Mouse (Mus musculus): ENCODE data around the gene Dusp5.

Gene Dusp5

DNA sequence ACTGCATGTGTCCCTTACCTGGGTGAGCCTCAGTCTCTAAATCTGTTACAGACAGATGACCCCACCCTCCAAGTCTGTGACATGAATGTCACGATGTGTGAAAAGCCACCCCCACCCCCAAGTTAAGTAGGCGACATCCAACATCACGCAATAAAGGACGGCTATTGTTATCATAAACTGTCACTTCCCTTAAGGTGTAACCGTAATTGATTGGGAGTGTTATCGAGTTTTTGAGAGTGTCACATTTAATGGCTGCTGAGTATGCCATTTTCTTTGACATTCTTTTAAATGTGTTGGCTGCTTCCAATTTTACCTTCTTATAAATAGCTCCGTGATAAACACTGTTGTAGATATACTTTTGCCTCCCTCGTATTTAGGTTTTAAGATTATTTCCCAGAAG is 9.4 kb upstream of the Dusp5 start:
- no peak for DNase-seq

DNA sequence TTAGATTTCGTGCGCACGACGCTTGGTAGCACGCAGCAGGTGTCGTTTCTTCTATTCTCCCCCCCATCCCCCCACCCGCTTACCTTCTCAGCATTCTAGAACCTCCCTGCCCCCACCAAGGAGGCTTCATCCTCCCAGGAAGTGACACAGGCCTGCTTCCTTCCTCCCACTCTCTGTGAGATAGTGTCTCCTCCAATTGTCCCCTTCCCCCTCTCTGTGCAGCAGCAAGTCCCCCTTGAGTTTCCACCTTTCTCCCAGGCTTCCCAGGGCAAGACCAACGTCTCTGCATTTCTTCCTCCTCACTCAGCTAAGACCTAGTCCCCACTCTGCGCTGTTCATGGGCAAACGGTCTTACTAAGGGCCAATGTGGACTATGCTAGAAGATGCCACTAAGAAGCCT is 8.9 kb upstream of the Dusp5 start:
- DNase-seq = no peak

DNA sequence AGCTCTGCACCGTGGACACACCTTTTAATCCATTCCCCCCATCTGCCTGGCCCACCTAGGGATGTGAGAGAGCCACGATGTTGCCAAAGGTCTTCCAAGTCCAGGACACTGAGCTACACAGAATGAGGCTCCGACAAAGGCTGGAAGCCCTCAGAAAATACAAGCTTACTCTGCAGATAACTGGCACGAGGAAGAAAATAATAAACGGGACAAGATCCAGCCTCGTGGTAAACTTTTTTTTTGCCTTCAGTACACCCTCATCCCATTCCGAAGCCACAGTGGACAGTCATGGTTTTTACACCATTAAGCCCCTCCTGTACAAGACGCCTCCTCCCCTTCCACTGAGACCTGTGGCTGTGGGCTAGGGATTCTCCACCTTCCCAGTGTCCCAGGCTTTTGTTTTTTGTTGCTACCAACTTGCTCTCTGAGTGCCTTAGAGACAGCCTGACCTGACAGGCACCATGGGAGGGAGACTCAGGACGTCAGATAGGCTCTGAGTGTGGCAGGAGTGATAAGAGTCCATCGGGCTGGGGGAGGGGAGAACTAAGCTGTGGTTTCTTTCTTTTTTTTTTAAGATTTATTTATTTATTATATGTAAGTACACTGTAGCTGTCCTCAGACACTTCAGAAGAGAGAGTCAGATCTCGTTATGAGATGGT is 7.6 kb upstream of the Dusp5 start:
- no peak for DNase-seq

DNA sequence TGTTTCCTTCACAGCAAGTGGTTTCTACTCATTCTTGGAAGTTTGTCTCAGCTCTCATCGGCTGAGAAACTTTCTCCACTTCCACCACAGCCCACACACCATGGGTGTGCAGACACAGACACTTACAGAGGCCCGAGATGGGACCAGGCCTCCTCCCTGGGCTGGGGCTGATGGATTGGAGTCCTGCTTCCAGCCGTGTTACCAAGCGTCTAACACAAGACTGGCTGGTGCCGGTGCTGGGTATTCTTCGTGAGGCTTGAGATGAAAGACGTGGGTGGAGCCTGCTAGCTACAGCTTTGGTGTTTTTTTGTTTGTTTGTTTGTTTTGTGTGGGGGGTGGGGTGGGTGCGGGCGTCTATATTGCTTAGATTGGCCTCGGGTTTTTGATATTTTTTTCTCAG is 1.4 kb upstream of the Dusp5 start:
- no peak for DNase-seq

DNA sequence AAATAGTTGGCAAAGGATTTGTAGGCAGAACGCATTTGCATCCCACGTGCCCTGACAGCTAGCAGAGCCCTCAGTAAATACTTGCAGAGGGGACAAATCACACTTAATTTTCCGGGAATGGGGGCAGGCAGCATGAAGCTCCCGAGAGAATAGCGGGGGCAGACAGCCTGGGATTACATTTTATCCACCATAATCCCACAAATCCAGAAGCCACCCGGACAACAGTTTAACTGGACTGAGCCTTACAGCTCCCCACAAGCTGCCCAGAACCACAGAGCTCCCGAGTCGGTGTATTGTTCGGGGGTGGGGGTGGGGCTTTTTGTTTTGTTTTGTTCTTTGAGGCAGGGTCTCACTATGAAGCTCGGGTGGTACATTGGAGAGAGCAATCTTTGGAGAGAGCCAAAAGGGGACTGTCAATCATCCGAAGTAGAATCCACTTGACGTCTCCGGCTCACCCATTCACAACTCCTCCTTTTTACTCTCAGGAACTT is 733 bp upstream of the Dusp5 start:
- DNase-seq = no peak

DNA sequence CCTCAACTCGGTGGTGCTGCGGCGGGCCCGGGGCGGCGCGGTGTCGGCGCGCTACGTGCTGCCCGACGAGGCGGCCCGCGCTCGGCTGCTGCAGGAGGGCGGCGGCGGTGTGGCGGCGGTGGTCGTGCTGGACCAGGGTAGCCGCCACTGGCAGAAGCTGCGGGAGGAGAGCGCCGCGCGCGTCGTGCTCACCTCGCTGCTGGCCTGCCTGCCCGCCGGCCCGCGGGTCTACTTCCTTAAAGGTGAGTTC is 471 bp downstream of the Dusp5 start:
- no peak for DNase-seq

DNA sequence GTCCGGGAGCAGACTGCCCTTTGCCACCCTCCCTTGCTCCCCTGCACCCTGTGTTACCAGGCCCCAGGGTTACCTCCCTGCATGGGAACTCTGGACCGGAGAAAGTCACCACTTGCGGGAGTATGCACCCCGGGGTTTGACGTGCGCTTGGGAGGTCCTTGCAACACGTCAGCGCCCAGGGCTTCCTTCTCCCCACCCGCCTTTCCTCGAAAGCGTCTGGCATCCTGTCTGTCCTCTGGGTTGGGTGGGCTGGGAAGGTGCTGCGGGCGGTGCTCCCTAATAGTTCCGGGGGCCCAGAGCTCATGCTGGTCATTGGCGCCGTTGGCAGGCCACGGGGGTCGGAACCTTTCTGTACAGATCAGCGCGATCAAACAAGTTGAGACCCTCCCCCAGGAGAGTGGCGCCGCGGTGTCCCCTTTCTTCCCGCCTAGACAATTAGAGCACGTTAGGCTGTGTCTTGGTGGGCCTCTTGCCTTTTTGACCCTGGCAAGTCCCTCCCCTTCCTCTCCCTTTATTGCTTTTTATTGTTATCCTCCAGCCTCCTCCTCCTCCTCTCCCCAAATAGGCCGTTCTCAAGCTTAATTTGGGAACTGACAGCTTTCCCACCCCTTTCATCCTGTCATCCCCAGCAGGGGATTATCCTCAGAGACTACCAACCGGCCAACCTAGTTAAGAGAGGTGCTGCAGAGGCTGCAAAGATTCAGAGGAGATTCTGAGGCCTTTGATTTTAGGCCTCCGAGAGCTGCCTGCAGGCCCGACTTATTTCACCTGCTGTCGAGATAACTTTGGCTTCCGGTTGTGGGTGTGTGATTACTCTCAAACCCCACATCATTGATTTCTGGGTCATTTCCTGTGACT is 1.0 kb downstream of the Dusp5 start:
- peak; percentile 53 for DNase-seq

DNA sequence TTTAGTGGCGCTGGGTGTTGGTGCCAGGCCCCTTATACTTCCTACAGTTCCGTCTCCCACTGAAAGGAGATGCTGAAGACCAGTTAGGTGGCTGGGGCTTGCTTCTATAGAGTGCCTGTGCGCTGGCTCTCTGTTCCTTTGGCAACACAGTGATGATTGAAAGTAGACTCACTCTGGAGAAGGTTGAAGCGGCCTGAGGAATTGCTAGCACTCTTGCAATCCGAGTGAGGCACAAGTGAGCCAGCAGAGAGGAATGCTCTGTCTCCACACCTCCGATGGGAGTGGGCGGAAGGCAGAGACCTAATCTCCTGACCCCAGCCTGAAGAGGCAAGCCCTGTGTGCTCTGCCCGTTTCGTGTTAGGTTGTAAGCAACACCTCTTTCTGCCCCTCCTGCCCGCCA is 2.5 kb downstream of the Dusp5 start:
- DNase-seq = no peak

DNA sequence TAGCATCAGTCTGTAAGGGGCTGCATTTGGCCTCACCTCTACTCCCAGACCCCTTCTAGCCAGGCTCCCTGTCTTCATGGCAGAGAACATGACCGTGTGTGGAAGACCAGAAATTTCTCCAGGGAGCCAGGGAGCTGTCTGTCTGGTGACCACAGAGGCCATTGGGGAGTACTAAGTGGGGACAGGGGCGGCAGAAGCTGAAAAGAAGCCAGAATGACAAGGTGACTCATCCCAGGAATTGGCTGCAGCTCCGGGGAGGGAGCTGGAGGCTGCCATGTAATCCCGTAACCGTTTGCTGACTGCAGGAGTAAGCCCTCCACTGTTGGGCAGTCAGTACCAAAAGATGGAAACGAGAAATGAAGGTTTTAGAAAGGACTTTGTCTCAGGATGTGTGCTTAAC is 3.1 kb downstream of the Dusp5 start:
- no peak for DNase-seq

DNA sequence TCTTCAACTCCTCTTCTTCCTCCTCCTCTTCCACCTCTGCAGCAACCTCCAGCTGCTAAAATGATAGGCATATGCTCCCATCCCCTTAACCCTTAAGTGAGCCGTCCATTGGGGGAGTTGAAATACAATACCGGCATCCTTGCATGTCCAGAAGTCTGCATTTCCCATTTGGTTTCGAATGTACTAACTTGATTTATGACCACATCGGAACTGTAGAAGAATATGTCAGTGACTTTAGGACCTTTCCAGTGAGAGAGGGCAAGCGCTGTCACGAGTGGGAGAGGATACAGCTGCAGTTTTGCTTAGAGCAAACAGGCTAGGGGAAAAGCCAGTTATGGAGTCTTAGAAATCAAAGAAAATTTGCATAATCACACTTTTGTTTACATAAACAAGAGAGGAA is 3.8 kb downstream of the Dusp5 start:
- peak; percentile 69 for DNase-seq

DNA sequence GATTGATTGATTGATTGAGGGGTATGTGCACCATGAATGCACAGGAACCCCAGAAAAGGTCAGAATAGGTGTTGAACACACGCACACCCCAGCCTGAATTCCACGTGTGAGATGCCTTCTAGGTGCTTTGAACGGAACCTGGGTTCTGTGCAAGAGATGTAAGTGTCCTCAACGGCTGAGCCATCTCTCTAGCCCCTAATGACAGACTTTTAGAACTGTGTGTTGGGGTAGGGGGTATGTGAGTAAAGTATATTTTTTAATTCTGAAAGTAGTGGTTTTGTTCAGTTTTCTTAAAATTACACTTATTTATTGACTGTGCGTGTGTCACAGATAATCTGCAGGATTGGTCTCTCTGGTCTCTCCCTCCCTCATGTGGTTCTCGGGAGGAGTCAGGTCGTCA is 4.3 kb downstream of the Dusp5 start:
- DNase-seq = no peak

DNA sequence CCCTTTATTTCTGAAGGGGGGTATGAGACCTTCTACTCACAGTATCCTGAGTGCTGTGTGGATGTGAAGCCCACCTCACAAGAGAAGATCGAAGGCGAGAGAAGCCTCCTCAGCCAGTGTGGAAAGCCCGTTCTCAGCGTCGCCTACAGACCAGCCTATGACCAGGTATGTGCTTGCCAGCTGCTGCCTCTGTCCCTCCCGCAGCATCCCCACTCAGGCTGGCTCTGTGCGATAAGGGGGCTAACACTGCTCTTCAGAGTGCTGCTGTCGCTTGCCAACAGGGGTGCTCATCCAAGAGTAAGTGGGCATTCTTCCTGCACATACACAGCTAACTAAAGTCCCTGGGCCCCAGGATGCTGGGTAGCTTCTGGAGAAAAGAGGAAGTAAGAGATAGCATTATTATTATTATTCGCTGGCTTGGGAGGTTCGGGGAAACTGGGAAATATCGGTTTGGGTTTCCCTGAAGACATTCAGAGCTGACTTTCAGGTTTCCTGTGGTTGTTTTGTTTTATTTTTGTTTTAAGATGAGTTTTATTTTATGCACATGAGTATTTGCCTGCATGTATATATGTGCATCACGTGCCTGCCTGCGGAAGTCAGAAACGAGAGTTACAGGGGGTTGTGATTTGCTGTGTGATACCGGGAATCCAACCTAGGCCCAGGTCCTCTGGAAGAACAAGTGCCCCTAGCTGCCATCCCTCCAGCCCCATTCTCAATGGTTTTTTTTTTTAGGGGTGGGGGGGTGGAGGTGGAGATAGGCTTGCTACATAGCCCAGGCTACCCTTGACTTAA is 5.1 kb downstream of the Dusp5 start:
- no peak for DNase-seq

DNA sequence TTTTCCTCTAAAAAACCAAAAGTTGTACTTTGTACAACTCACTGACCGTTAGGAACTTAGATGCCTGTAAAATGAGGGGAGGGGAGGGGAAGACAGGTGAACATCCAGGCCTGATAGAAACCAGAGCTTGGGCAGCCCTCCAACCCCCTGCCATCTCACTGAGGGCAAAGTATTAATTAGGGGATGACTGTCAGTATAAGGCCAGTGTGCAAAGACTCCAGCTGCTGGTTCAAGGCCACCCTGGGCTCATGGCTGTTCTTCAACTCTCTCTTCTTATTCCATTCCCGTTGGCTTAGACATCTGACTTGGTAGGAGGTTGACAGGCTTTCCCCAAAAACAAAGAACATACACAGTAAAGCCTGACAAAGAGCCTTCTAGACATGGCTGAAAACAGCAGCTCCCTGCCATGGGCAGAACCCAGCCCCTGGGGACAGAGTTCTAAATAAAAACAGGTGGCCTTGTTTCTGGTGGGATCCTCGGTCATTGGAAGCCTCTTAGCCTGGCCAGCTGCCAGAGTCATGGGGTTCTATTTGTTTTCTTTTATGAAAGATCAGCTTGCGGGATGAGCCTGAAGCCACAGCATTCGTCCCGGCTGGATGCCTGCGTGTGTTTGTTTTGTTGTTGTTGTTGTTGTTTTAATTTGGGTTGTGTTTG is 6.0 kb downstream of the Dusp5 start:
- DNase-seq = peak; percentile 50

DNA sequence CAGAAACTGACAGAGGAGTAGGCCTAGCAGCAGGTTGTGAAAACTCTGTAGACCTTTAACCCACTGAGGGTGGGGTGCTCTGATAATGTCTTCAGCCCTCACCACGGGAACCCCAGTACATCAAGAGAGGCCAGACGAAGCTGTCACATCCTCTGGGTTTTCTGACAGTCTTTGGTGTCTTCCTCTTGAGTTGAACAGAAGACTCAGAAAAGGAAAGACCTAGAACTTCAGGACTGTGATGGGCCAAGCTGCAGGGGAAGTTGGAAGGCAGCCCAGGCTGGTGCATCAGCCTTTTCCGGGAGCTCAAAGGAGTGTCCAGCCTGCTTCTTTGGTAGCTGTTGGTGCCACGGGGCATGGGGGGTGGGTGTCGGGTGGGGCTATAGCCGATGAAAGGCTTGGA is 6.5 kb downstream of the Dusp5 start:
- peak; percentile 44 for DNase-seq

DNA sequence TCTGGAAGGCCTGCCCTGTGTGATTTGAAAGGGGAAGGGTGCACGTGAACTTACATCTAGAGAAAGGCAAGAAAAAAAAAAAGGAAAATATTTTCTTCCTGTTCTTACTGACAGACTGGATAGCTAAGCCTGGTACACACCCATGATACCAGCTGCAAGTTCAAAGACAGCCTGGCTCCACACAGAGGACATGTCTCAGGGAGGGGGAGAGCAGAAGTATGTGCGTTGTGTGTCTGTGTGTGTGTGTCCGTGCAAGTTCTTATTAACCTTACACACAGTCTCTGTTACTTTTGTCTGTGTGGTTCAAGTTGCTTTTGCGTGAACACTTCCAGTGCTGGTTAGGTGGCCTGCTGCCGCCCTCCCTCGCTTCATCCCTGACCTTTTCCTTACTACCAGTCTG is 7.3 kb downstream of the Dusp5 start:
- no peak for DNase-seq

DNA sequence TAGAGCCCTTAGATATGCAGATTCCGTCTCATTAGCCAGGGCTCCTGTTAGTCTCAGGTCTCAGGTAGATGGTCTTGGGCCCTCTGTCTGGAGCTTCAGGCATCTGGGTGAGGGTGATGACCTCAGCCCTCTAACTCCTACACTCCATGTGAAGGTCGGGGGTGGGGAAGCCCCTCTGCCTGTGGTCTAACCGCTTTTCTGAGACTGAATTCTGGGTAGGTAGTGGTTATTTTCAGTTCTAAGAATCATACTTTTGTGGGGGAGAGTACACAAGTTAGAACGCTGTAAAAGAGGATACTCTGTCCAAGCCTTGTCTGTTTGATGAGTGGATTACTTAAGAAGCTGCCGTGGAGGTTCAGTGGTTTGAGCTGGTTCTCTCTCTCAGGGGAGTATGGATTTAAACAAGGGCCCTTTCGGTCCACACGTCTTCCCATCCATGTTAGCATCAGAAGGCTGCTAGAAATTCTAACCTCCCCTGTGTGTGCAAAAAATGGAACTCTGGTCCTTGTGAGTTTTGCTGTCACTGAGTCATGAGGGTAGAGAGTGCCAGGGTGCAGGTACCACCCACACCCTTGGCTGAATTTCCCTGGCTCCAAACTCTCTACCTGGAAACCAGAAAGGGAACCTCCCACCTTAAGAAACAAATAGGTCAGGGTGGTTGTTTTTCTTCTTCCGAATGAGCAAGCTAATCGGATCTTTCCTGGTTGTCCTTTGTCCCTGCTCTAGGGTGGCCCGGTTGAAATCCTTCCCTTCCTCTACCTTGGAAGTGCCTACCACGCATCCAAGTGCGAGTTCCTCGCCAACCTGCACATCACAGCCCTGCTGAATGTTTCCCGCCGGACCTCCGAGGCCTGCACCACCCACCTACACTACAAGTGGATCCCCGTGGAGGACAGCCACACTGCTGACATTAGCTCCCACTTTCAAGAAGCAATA is 8.1 kb downstream of the Dusp5 start:
- DNase-seq = no peak

DNA sequence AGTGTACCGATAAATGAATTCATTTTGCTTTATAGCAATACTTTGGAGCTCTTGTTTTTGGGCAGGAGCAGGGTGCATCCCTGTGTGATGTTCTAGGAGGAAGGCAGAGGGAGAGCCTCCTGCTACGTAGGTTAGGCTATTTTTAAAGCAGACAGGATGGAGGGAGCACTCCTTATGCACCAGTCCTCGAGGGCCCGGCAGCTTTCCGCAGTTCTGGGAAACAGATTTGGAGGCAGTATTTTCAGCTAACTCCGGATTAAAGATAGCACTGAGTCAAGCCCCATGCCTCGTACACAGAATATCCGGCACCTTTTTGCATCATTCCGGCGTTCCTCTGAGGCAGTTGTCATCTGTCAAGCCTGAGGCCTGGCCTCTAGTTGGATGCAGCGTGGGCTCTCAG is 9.1 kb downstream of the Dusp5 start:
- DNase-seq = no peak

DNA sequence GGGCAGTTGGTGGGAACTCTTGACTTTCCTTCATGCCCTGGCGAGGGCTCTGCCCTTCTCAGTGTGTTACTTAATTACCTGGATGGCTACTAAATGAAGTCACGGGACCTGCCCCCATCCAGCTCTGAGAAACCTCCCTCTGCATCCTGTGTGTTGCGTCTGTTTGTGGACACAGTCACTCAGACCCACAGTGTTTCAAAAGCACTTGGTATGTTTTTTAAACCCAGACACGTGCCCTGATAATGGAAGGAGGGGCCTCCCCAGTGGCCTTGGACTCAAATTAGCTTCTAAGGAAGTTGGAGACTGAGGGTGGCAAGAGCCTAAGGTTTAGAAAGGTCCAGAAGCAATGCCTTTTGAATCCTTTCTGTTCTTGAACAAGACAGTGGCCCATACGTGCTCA is 9.9 kb downstream of the Dusp5 start:
- peak; percentile 39 for DNase-seq

DNA sequence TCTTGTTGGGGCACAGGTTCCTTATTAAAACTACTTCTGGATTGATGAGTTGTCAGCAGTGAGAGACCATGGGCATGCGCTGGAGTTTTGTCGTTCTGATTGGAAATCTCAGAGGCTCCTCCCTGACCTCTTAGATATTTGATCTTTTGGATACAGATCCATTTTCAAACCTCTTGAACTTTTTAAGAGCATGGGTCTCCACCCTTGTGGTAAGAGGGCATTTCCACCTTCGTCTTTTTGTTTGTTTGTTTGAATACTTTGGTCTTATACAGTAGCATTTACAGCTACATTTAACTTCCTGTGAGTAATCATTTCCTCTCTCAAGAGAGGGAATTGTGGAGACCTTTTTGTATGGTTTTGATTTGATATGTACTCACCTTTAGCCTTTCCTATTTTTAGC is 10.4 kb downstream of the Dusp5 start:
- no peak for DNase-seq

DNA sequence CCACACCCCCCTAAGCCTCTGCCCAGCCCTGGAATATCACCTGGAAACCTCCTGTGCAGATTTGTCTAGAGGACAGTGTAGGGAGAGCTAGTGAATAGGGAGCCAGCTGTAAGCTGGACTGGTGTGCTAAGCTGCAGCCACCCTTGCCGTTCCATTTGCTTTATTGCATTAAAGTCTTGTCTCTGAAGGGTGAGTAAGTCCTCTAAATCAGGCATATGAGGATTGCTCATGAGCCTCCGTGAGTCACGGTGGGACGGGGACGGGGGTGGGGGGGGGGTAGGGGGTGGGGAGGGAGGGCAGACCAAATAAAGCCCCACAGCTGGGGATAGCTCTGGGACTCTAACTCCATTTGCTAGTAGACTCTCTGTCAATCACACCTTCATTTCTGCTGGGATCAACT is 14.7 kb downstream of the Dusp5 start:
- no peak for DNase-seq

DNA sequence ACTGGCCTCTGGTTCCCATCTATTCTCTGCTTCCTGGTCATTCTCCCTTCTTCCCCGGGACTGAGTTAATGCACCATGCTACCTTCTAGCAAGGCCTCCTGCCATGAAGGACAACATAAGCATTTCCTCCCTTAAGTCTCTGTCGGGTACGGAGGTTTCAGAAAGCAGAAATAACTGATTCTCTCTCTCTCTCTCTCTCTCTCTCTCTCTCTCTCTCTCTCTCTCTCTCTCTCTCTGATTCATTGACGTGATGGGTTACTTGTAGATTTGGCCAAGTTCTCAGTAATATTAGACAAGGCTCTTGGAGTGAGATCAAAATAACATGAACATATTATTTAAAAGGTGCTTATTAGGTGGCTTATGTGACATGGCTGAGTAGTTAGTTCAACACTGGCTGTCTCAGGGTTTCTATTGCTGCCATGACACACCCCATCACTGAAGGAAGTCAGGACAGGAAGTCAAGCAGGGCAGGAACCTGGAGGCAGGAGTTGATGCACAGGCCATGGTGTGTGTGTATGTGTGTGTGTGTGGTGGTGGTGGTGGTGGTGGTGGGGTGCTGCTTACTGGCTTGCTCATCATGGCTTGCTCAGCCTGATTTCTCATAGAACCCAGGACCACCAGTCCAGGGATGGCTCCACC is 16.1 kb downstream of the Dusp5 start:
- no peak for DNase-seq

DNA sequence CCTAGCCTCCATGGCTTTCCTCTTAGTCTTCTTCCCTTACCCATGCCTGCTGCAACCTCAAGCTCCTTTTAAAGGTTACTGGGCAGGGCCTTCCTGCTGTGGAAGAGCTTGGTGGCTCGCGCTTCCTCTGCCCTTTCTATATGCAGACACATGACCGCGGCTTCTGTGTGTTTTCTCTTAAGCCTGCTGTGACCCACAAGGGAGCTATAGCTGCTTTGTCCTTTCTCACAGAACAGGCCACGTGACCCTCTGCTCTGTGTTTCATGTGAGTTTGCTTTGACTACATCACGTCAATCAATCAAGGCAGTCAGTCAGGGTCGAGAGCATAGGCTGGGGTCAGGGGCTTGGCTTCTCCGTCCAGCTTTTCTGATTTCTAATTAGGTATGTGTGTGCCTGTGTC is 18.7 kb downstream of the Dusp5 start:
- no peak for DNase-seq

Data from kidney, postnatal 10 days (tissue).